Mouse (Mus musculus): ENCODE measurements around the gene Enc1. TPM values are rescaled to one million over a fixed set of nuclear protein-coding genes. Genes with fewer than 3 reads are reported as not detected.

Gene Enc1
- polyA plus RNA-seq, 1 experiment from 2014 or later: 11.1 TPM

GRCm38 (mm10) chr13:97270723-97271122 lies 29.8 kb downstream of the Enc1 start:
- WGBS: 58% methylated on average over 2 of the region's 2 CpGs
- H3K4me3 ChIP-seq (ENCODE audit: low read length): no peak overlapping the region
- H3K27ac ChIP-seq (ENCODE audit: low read length): no peak overlapping the region
- peaks cover 7% of the 10 kb centered on the region; the same call in 1 of the 2 replicates for H3K9me3 ChIP-seq (ENCODE audit: control insufficient read depth, low read length)
- no peaks in the 10 kb centered on the region for H3K4me1 ChIP-seq (replicated peaks; ENCODE audit: control insufficient read depth, insufficient read depth, low read length)
- no peak overlapping the region for H3K9ac ChIP-seq (ENCODE audit: low read length)
- no peaks in the 10 kb centered on the region for H3K36me3 ChIP-seq (ENCODE audit: control insufficient read depth, insufficient read depth, low read length)
- H3K27me3 ChIP-seq (ENCODE audit: control insufficient read depth, insufficient read depth, low read depth, low read length): no peaks in the 10 kb centered on the region
- no peak for ATAC-seq (ENCODE audit: low read depth)
- H3K4me2 ChIP-seq (ENCODE audit: low read depth, low read length): no peak overlapping the region

GRCm38 (mm10) chr13:97271641-97272040 lies 30.7 kb downstream of the Enc1 start:
- Histone ChIP-seq H3K27ac (ENCODE audit: low read length) (no peak overlapping the region), H3K27me3 (ENCODE audit: control insufficient read depth, insufficient read depth, low read depth, low read length) (no peaks in the 10 kb centered on the region)
- 48% methylated on average over 6 of the region's 6 CpGs for WGBS

GRCm38 (mm10) chr13:97274757-97275156 lies 33.9 kb downstream of the Enc1 start:
- Histone ChIP-seq H3K4me3 (ENCODE audit: low read length) (no peak overlapping the region), H3K4me1 (replicated peaks; ENCODE audit: control insufficient read depth, insufficient read depth, low read length) (0 out of 2 replicates have a peak, but pooled peaks cover 3% of the 10 kb centered on the region), H3K9me3 (ENCODE audit: control insufficient read depth, low read length) (no peaks in the 10 kb centered on the region), H3K4me2 (ENCODE audit: low read depth, low read length) (no peak overlapping the region), H3K27me3 (ENCODE audit: control insufficient read depth, insufficient read depth, low read depth, low read length) (no peaks in the 10 kb centered on the region), H3K36me3 (ENCODE audit: control insufficient read depth, insufficient read depth, low read length) (no peaks in the 10 kb centered on the region), H3K9ac (ENCODE audit: low read length) (no peak overlapping the region), H3K27ac (ENCODE audit: low read length) (no peak overlapping the region)
- WGBS: 74% methylated on average over 3 of the region's 3 CpGs
- ATAC-seq (ENCODE audit: low read depth): no peak

More at GRCm38 (mm10) chr13:97271641-97272040, 30.7 kb downstream of the Enc1 start:
- Histone ChIP-seq H3K4me2 (ENCODE audit: low read depth, low read length) (no peak overlapping the region), H3K36me3 (ENCODE audit: control insufficient read depth, insufficient read depth, low read length) (no peaks in the 10 kb centered on the region), H3K9me3 (ENCODE audit: control insufficient read depth, low read length) (peaks cover 7% of the 10 kb centered on the region; the same call in 1 of the 2 replicates), H3K9ac (ENCODE audit: low read length) (no peak overlapping the region), H3K4me1 (replicated peaks; ENCODE audit: control insufficient read depth, insufficient read depth, low read length) (no peaks in the 10 kb centered on the region), H3K4me3 (ENCODE audit: low read length) (no peak overlapping the region)
- no peak for ATAC-seq (ENCODE audit: low read depth)

- no peaks in the 10 kb centered on the region for H3K27me3 ChIP-seq (ENCODE audit: control insufficient read depth, insufficient read depth, low read depth, low read length)
- 71% methylated on average over 10 of the region's 10 CpGs for WGBS
- no peak for ATAC-seq (ENCODE audit: low read depth)
- 0 out of 2 replicates have a peak, but pooled peaks cover 3% of the 10 kb centered on the region for H3K4me1 ChIP-seq (replicated peaks; ENCODE audit: control insufficient read depth, insufficient read depth, low read length)
- H3K9me3 ChIP-seq (ENCODE audit: control insufficient read depth, low read length): no peaks in the 10 kb centered on the region
- H3K36me3 ChIP-seq (ENCODE audit: control insufficient read depth, insufficient read depth, low read length): no peaks in the 10 kb centered on the region
- H3K9ac ChIP-seq (ENCODE audit: low read length): no peak overlapping the region
- no peak overlapping the region for H3K4me3 ChIP-seq (ENCODE audit: low read length)
- H3K4me2 ChIP-seq (ENCODE audit: low read depth, low read length): no peak overlapping the region
- no peak overlapping the region for H3K27ac ChIP-seq (ENCODE audit: low read length)
Observed at GRCm38 (mm10) chr13:97275482-97275881, 34.6 kb downstream of the Enc1 start.

- Histone ChIP-seq H3K4me1 (replicated peaks; ENCODE audit: control insufficient read depth, insufficient read depth, low read length) (peaks cover 13% of the 10 kb centered on the region), H3K27ac (ENCODE audit: low read length) (peak overlapping the region; percentile 83), H3K27me3 (ENCODE audit: control insufficient read depth, insufficient read depth, low read depth, low read length) (no peaks in the 10 kb centered on the region), H3K36me3 (ENCODE audit: control insufficient read depth, insufficient read depth, low read length) (no peaks in the 10 kb centered on the region), H3K4me3 (ENCODE audit: low read length) (peak overlapping the region; percentile 37), H3K9ac (ENCODE audit: low read length) (peak overlapping the region; percentile 46), H3K9me3 (ENCODE audit: control insufficient read depth, low read length) (no peaks in the 10 kb centered on the region), H3K4me2 (ENCODE audit: low read depth, low read length) (peak overlapping the region; percentile 63)
- WGBS: 8% methylated on average over 26 of the region's 26 CpGs
- ATAC-seq (ENCODE audit: low read depth): peak; percentile 69
Observed at GRCm38 (mm10) chr13:97282051-97282910, 41.4 kb downstream of the Enc1 start.

- Histone ChIP-seq H3K4me1 (replicated peaks; ENCODE audit: control insufficient read depth, insufficient read depth, low read length) (peaks cover 13% of the 10 kb centered on the region), H3K27me3 (ENCODE audit: control insufficient read depth, insufficient read depth, low read depth, low read length) (no peaks in the 10 kb centered on the region), H3K4me2 (ENCODE audit: low read depth, low read length) (peak overlapping the region; percentile 63), H3K27ac (ENCODE audit: low read length) (peak overlapping the region; percentile 83), H3K9ac (ENCODE audit: low read length) (no peak overlapping the region), H3K9me3 (ENCODE audit: control insufficient read depth, low read length) (no peaks in the 10 kb centered on the region), H3K36me3 (ENCODE audit: control insufficient read depth, insufficient read depth, low read length) (no peaks in the 10 kb centered on the region), H3K4me3 (ENCODE audit: low read length) (peak overlapping the region; percentile 37)
- 14% methylated on average over 9 of the region's 9 CpGs for WGBS
- ATAC-seq (ENCODE audit: low read depth): peak; percentile 73
Observed at GRCm38 (mm10) chr13:97282911-97283281, 42.0 kb downstream of the Enc1 start.

- WGBS: 89% methylated on average over 3 of the region's 3 CpGs
- H3K27me3 ChIP-seq (ENCODE audit: control insufficient read depth, insufficient read depth, low read depth, low read length): no peaks in the 10 kb centered on the region
- no peak for ATAC-seq (ENCODE audit: low read depth)
Observed at GRCm38 (mm10) chr13:97287046-97287445, 46.1 kb downstream of the Enc1 start.

GRCm38 (mm10) chr13:97290747-97291146 lies 49.8 kb downstream of the Enc1 start:
- Histone ChIP-seq H3K9me3 (ENCODE audit: control insufficient read depth, low read length) (no peaks in the 10 kb centered on the region), H3K9ac (ENCODE audit: low read length) (no peak overlapping the region), H3K27me3 (ENCODE audit: control insufficient read depth, insufficient read depth, low read depth, low read length) (no peaks in the 10 kb centered on the region), H3K4me2 (ENCODE audit: low read depth, low read length) (no peak overlapping the region), H3K27ac (ENCODE audit: low read length) (no peak overlapping the region), H3K4me1 (replicated peaks; ENCODE audit: control insufficient read depth, insufficient read depth, low read length) (peaks cover 12% of the 10 kb centered on the region), H3K4me3 (ENCODE audit: low read length) (no peak overlapping the region), H3K36me3 (ENCODE audit: control insufficient read depth, insufficient read depth, low read length) (no peaks in the 10 kb centered on the region)
- ATAC-seq (ENCODE audit: low read depth): no peak
- WGBS: 36% methylated on average over 3 of the region's 3 CpGs

More at GRCm38 (mm10) chr13:97287046-97287445, 46.1 kb downstream of the Enc1 start:
- Histone ChIP-seq H3K36me3 (ENCODE audit: control insufficient read depth, insufficient read depth, low read length) (no peaks in the 10 kb centered on the region), H3K9me3 (ENCODE audit: control insufficient read depth, low read length) (no peaks in the 10 kb centered on the region), H3K4me3 (ENCODE audit: low read length) (no peak overlapping the region), H3K4me1 (replicated peaks; ENCODE audit: control insufficient read depth, insufficient read depth, low read length) (peaks cover 13% of the 10 kb centered on the region), H3K27ac (ENCODE audit: low read length) (no peak overlapping the region), H3K4me2 (ENCODE audit: low read depth, low read length) (no peak overlapping the region), H3K9ac (ENCODE audit: low read length) (no peak overlapping the region)

GRCm38 (mm10) chr13:97291354-97291753 lies 50.4 kb downstream of the Enc1 start:
- peaks cover 13% of the 10 kb centered on the region for H3K4me1 ChIP-seq (replicated peaks; ENCODE audit: control insufficient read depth, insufficient read depth, low read length)
- WGBS: 76% methylated on average over 17 of the region's 17 CpGs
- no peak overlapping the region for H3K9ac ChIP-seq (ENCODE audit: low read length)
- no peak overlapping the region for H3K27ac ChIP-seq (ENCODE audit: low read length)
- no peaks in the 10 kb centered on the region for H3K9me3 ChIP-seq (ENCODE audit: control insufficient read depth, low read length)
- no peaks in the 10 kb centered on the region for H3K27me3 ChIP-seq (ENCODE audit: control insufficient read depth, insufficient read depth, low read depth, low read length)
- H3K36me3 ChIP-seq (ENCODE audit: control insufficient read depth, insufficient read depth, low read length): no peaks in the 10 kb centered on the region
- H3K4me3 ChIP-seq (ENCODE audit: low read length): no peak overlapping the region
- no peak overlapping the region for H3K4me2 ChIP-seq (ENCODE audit: low read depth, low read length)
- peak; percentile 25; the same call in 1 of the 2 replicates for ATAC-seq (ENCODE audit: low read depth)

Measured in lung, embryonic 16.5 days (tissue).